15 mouse cellular contexts compared by ENCODE assay signal in genomic region chr8:70240642-70241041, GRCm38 (mm10). TPM values are rescaled to one million over a fixed set of nuclear protein-coding genes. Genes with fewer than 3 reads are reported as not detected.
DNase-seq lines count a peak whose midpoint lies in the region; ATAC-seq and TF ChIP-seq lines count a peak whose summit lies in the region.
"Had no signal": no experiment of that assay in that cellular context is flagged by ENCODE, and none has a peak within 500 bp of the region (broad histone marks: within the 10 kb centered on the region; RNA-seq: fewer than 3 reads in every experiment).

No protein-coding gene starts in this region.

- H3K4me3 ChIP-seq in intestine, postnatal 0 days (ENCODE audit: low read depth, low read length), result no peak overlapping the region
- H3K4me3 ChIP-seq in intestine, embryonic 16.5 days (ENCODE audit: low read length), result no peak overlapping the region
- H3K4me3 ChIP-seq: embryonic facial prominence, embryonic 10.5 days; forebrain, embryonic 12.5 days; liver, embryonic 13.5 days; midbrain, embryonic 15.5 days; neural tube, embryonic 15.5 days had no signal

- H3K4me1 ChIP-seq in intestine, postnatal 0 days (replicated peaks; ENCODE audit: control insufficient read depth, insufficient read depth, low read length), result no peaks in the 10 kb centered on the region; the same call in 1 of the 2 replicates
- peaks cover 7% of the 10 kb centered on the region for H3K4me1 ChIP-seq in intestine, embryonic 16.5 days (ENCODE audit: control insufficient read depth, insufficient read depth, low read length)

- no peak for ATAC-seq in intestine, postnatal 0 days
- ATAC-seq in intestine, embryonic 16.5 days, result no peak
- ATAC-seq: midbrain, embryonic 15.5 days had no signal

- DNase-seq in thymus, postnatal 0 days (ENCODE audit: low spot score), result peak; percentile 21
- DNase-seq in thymus, adult 18-20 months, result no peak
- peak; percentile 42 for DNase-seq in lung, postnatal 14 days
- no peak for DNase-seq in MN1 (ENCODE audit: low spot score)
- DNase-seq in cerebellum, postnatal 4 days (ENCODE audit: low spot score in 2 of 2), result no peak
- DNase-seq in cerebellum, adult 9-10 months, result no peak
- DNase-seq: adrenal gland, adult 2 months; gastrocnemius, postnatal 25 days; liver, embryonic 13.5 days had no signal

- TF ChIP-seq CTCF in intestine, postnatal 0 days (IDR thresholded peaks at IDR 0.05; ENCODE audit: low read depth), result peak; percentile 55

- 89% methylated on average over 5 of the region's 5 CpGs for WGBS in intestine, postnatal 0 days
- WGBS in intestine, embryonic 16.5 days, result 90% methylated on average over 5 of the region's 5 CpGs

- no peak overlapping the region for H3K27ac ChIP-seq in intestine, postnatal 0 days (ENCODE audit: low read depth, low read length)
- H3K27ac ChIP-seq in intestine, embryonic 16.5 days (ENCODE audit: low read length), result no peak overlapping the region
- H3K27ac ChIP-seq: embryonic facial prominence, embryonic 10.5 days; forebrain, embryonic 12.5 days; liver, embryonic 13.5 days; midbrain, embryonic 15.5 days; neural tube, embryonic 15.5 days had no signal

- peaks cover 70% of the 10 kb centered on the region for H3K36me3 ChIP-seq in intestine, postnatal 0 days (ENCODE audit: control insufficient read depth, insufficient read depth)
- peaks cover 17% of the 10 kb centered on the region for H3K36me3 ChIP-seq in intestine, embryonic 16.5 days (ENCODE audit: control insufficient read depth, insufficient read depth, low read length)

- H3K27me3 ChIP-seq in intestine, postnatal 0 days (replicated peaks; ENCODE audit: control insufficient read depth, insufficient read depth, low read length), result no peaks in the 10 kb centered on the region
- no peaks in the 10 kb centered on the region for H3K27me3 ChIP-seq in intestine, embryonic 16.5 days (replicated peaks; ENCODE audit: control insufficient read depth, insufficient read depth, low read length)
- H3K27me3 ChIP-seq: forebrain, embryonic 12.5 days; liver, embryonic 13.5 days; midbrain, embryonic 15.5 days; neural tube, embryonic 15.5 days had no signal

- H3K4me2 ChIP-seq in intestine, postnatal 0 days (replicated peaks; ENCODE audit: low read depth), result no peak overlapping the region
- H3K4me2 ChIP-seq in intestine, embryonic 16.5 days (ENCODE audit: low read depth, low read length), result no peak overlapping the region
- H3K4me2 ChIP-seq: forebrain, embryonic 12.5 days; liver, embryonic 13.5 days; midbrain, embryonic 15.5 days; neural tube, embryonic 15.5 days had no signal

- H3K9me3 ChIP-seq in intestine, postnatal 0 days (ENCODE audit: control insufficient read depth), result no peaks in the 10 kb centered on the region
- H3K9me3 ChIP-seq in intestine, embryonic 16.5 days (ENCODE audit: control insufficient read depth, low read length), result no peaks in the 10 kb centered on the region
- H3K9me3 ChIP-seq: embryonic facial prominence, embryonic 10.5 days; forebrain, embryonic 12.5 days; liver, embryonic 13.5 days; midbrain, embryonic 15.5 days; neural tube, embryonic 15.5 days had no signal

- H3K9ac ChIP-seq in intestine, postnatal 0 days (ENCODE audit: low read depth, low read length), result no peak overlapping the region
- H3K9ac ChIP-seq in intestine, embryonic 16.5 days (ENCODE audit: low read depth, low read length), result no peak overlapping the region
- H3K9ac ChIP-seq: forebrain, embryonic 12.5 days; liver, embryonic 13.5 days; midbrain, embryonic 15.5 days; neural tube, embryonic 15.5 days had no signal

RNA-seq across cellular contexts. Expression of gene Armc6, which starts 6.4 kb away (rescaled TPM):
- 10.0 and 11.2 TPM in 2 replicates for polyA plus RNA-seq in intestine, postnatal 0 days (2015; fragmentation: Nextera tagmentation; extraction: Ambion mirVana)
- 25.1 and 29.0 TPM in 2 replicates for polyA plus RNA-seq in intestine, embryonic 16.5 days (2015; fragmentation: Nextera tagmentation; extraction: Ambion mirVana)
- 17.9 and 18.4 TPM in 2 replicates for polyA plus RNA-seq in thymus, postnatal 0 days (2015; fragmentation: Nextera tagmentation; extraction: Ambion mirVana)

RNA-seq across cellular contexts. Expression of gene Sugp2, which starts 6.6 kb away (rescaled TPM):
- polyA plus RNA-seq in intestine, postnatal 0 days (2015; fragmentation: Nextera tagmentation; extraction: Ambion mirVana), result 8.0 and 11.5 TPM in 2 replicates
- 17.3 and 18.1 TPM in 2 replicates for polyA plus RNA-seq in intestine, embryonic 16.5 days (2015; fragmentation: Nextera tagmentation; extraction: Ambion mirVana)
- 29.6 and 34.5 TPM in 2 replicates for polyA plus RNA-seq in thymus, postnatal 0 days (2015; fragmentation: Nextera tagmentation; extraction: Ambion mirVana)

RNA-seq across cellular contexts. Expression of gene Slc25a42, which starts 28.5 kb away (rescaled TPM):
- polyA plus RNA-seq in intestine, postnatal 0 days (2015; fragmentation: Nextera tagmentation; extraction: Ambion mirVana), result 12.0 and 12.2 TPM in 2 replicates
- 7.6 and 10.5 TPM in 2 replicates for polyA plus RNA-seq in intestine, embryonic 16.5 days (2015; fragmentation: Nextera tagmentation; extraction: Ambion mirVana)
- 6.2 and 9.0 TPM in 2 replicates for polyA plus RNA-seq in thymus, postnatal 0 days (2015; fragmentation: Nextera tagmentation; extraction: Ambion mirVana)

RNA-seq across cellular contexts. Expression of gene Homer3, which starts 42.0 kb away (rescaled TPM):
- 18.5 and 18.7 TPM in 2 replicates for polyA plus RNA-seq in intestine, postnatal 0 days (2015; fragmentation: Nextera tagmentation; extraction: Ambion mirVana)
- 25.5 and 26.0 TPM in 2 replicates for polyA plus RNA-seq in intestine, embryonic 16.5 days (2015; fragmentation: Nextera tagmentation; extraction: Ambion mirVana)
- polyA plus RNA-seq in thymus, postnatal 0 days (2015; fragmentation: Nextera tagmentation; extraction: Ambion mirVana), result 25.7 and 26.9 TPM in 2 replicates

Comparison
In these comparisons a context has a peak if more than half of its experiments do, and no peak if none do; other contexts are left out.
1. DNase-seq: peak in thymus, postnatal 0 days (single experiment) and lung, postnatal 14 days (single experiment); none in thymus, adult 18-20 months (0 of 2), MN1 (single experiment), cerebellum, postnatal 4 days (0 of 2) and cerebellum, adult 9-10 months (single experiment).